In genomic region chr7:98141206-98141605, GRCm38 (mm10) we compare ENCODE assay signal across 8 mouse cellular contexts. TPM values are rescaled to one million over a fixed set of nuclear protein-coding genes. Genes with fewer than 3 reads are reported as not detected.
DNase-seq lines count a peak whose midpoint lies in the region; ATAC-seq and TF ChIP-seq lines count a peak whose summit lies in the region.

No protein-coding gene starts in this region.

- WGBS in heart, postnatal 0 days, result 51% methylated on average over 3 of the region's 3 CpGs
- 57% methylated on average over 3 of the region's 3 CpGs for WGBS in hindbrain, embryonic 16.5 days
- 58% methylated on average over 3 of the region's 3 CpGs for WGBS in lung, postnatal 0 days

- peaks cover 11% of the 10 kb centered on the region for H3K4me1 ChIP-seq in heart, postnatal 0 days (ENCODE audit: control insufficient read depth, insufficient read depth)
- no peaks in the 10 kb centered on the region for H3K4me1 ChIP-seq in MEL (ENCODE audit: control insufficient read depth in 1 of 2, insufficient read depth in 2 of 2, low read length in 2 of 2)
- H3K4me1 ChIP-seq in hindbrain, embryonic 16.5 days (ENCODE audit: control insufficient read depth, insufficient read depth, low read depth, low read length), result peaks cover 11% of the 10 kb centered on the region
- no peaks in the 10 kb centered on the region for H3K4me1 ChIP-seq in lung, postnatal 0 days (ENCODE audit: insufficient read depth, low read depth, low read length)

- TF ChIP-seq POLR2A in MEL (IDR thresholded peaks at IDR 0.05; ENCODE audit: control insufficient read depth in 1 of 2, insufficient read depth in 1 of 2, low read depth in 1 of 2, low read length in 2 of 2, poor library complexity in 1 of 2), result no peak

- H3K36me3 ChIP-seq in heart, postnatal 0 days (replicated peaks; ENCODE audit: control insufficient read depth, insufficient read depth, low read length), result no peaks in the 10 kb centered on the region
- no peaks in the 10 kb centered on the region for H3K36me3 ChIP-seq in MEL (ENCODE audit: control insufficient read depth in 1 of 2, insufficient read depth in 2 of 2, low read length in 2 of 2)
- H3K36me3 ChIP-seq in hindbrain, embryonic 16.5 days (ENCODE audit: control insufficient read depth, insufficient read depth, low read length), result no peaks in the 10 kb centered on the region
- H3K36me3 ChIP-seq in lung, postnatal 0 days (ENCODE audit: insufficient read depth, low read length), result no peaks in the 10 kb centered on the region

- H3K79me2 ChIP-seq in MEL (ENCODE audit: control insufficient read depth, insufficient read depth, low read length, poor library complexity), result no peaks in the 10 kb centered on the region

- DNase-seq in heart, postnatal 0 days (ENCODE audit: low spot score), result peak; percentile 26
- DNase-seq in heart, postnatal 25 days (ENCODE audit: low spot score), result no peak
- peak; percentile 34 for DNase-seq in MEL (ENCODE audit: low read depth, low spot score)
- DNase-seq in lung, postnatal 0 days (ENCODE audit: low spot score), result peak; percentile 22
- no peak for DNase-seq in gastrocnemius, adult 8-10 months (ENCODE audit: low spot score in 2 of 2)
- no peak for DNase-seq in layer of hippocampus, postnatal 14 days (ENCODE audit: low spot score in 2 of 2)
- DNase-seq in c-Kit-positive CD71-positive TER-119-positive erythroid progenitor cells, embryonic 14.5 days (ENCODE audit: low spot score), result no peak

- peaks cover 3% of the 10 kb centered on the region; the same call in 1 of the 2 replicates for H3K27me3 ChIP-seq in heart, postnatal 0 days (ENCODE audit: control insufficient read depth, insufficient read depth, low read length)
- H3K27me3 ChIP-seq in MEL (ENCODE audit: control insufficient read depth in 1 of 2, insufficient read depth in 2 of 2, low read length in 2 of 2), result no peaks in the 10 kb centered on the region; a peak in 1 of 4 replicates
- H3K27me3 ChIP-seq in hindbrain, embryonic 16.5 days (replicated peaks; ENCODE audit: control insufficient read depth, insufficient read depth, low read length), result no peaks in the 10 kb centered on the region
- no peaks in the 10 kb centered on the region for H3K27me3 ChIP-seq in lung, postnatal 0 days (replicated peaks; ENCODE audit: insufficient read depth, low read length)

- TF ChIP-seq CTCF in heart, postnatal 0 days (IDR thresholded peaks at IDR 0.05; ENCODE audit: low read depth), result peak; percentile 45
- peak; percentile 48 to 58 (median 48) for TF ChIP-seq CTCF in MEL (IDR thresholded peaks at IDR 0.05 in 2 of 3, conservative IDR thresholded peaks at IDR 0.05 in 1 of 3; ENCODE audit: control insufficient read depth in 1 of 3, insufficient read depth in 1 of 3, low read depth in 2 of 3, low read length in 3 of 3, poor library complexity in 1 of 3, severe bottlenecking in 1 of 3)
- TF ChIP-seq CTCF in lung, postnatal 0 days (IDR thresholded peaks at IDR 0.05), result peak; percentile 52

- no peaks in the 10 kb centered on the region for H3K9me3 ChIP-seq in heart, postnatal 0 days (replicated peaks; ENCODE audit: control insufficient read depth, low read length)
- no peaks in the 10 kb centered on the region for H3K9me3 ChIP-seq in MEL (replicated peaks; ENCODE audit: insufficient read depth, low read length)
- no peaks in the 10 kb centered on the region for H3K9me3 ChIP-seq in hindbrain, embryonic 16.5 days (ENCODE audit: control insufficient read depth, low read length)
- no peaks in the 10 kb centered on the region for H3K9me3 ChIP-seq in lung, postnatal 0 days (ENCODE audit: low read length)

- H3K9ac ChIP-seq in heart, postnatal 0 days (replicated peaks; ENCODE audit: low read depth, low read length), result no peak overlapping the region
- no peak overlapping the region for H3K9ac ChIP-seq in MEL (ENCODE audit: control insufficient read depth, low read depth, low read length, poor library complexity, severe bottlenecking)
- no peak overlapping the region for H3K9ac ChIP-seq in hindbrain, embryonic 16.5 days (ENCODE audit: low read depth, low read length)
- no peak overlapping the region for H3K9ac ChIP-seq in lung, postnatal 0 days (replicated peaks; ENCODE audit: low read depth)

- 0 out of 2 replicates have a peak, but pooled peaks have one; percentile 16 for ATAC-seq in heart, postnatal 0 days (ENCODE audit: insufficient read depth, low read depth)
- no peak for ATAC-seq in hindbrain, embryonic 16.5 days
- peak; percentile 37; the same call in 1 of the 2 replicates for ATAC-seq in lung, postnatal 0 days

- TF ChIP-seq RAD21 in MEL (IDR thresholded peaks at IDR 0.05; ENCODE audit: low read depth, low read length), result no peak

- H3K4me3 ChIP-seq in heart, postnatal 0 days (ENCODE audit: low read depth, low read length), result no peak overlapping the region
- no peak overlapping the region for H3K4me3 ChIP-seq in MEL (ENCODE audit: control insufficient read depth in 1 of 2, insufficient read depth in 1 of 2, low read depth in 2 of 2, low read length in 2 of 2)
- H3K4me3 ChIP-seq in hindbrain, embryonic 16.5 days (ENCODE audit: low read length), result no peak overlapping the region
- no peak overlapping the region for H3K4me3 ChIP-seq in lung, postnatal 0 days (ENCODE audit: low read depth, low read length)

- intact Hi-C loops in heart, postnatal 25 days (cut with DNase I), result no loop called here

- no peak for TF ChIP-seq EP300 in heart, postnatal 0 days (IDR thresholded peaks at IDR 0.05; ENCODE audit: low read depth)
- TF ChIP-seq EP300 in MEL (IDR thresholded peaks at IDR 0.05; ENCODE audit: low read depth in 1 of 2, low read length in 2 of 2), result no peak
- no peak for TF ChIP-seq EP300 in lung, postnatal 0 days (IDR thresholded peaks at IDR 0.05)

- H3K4me2 ChIP-seq in heart, postnatal 0 days (ENCODE audit: low read depth, low read length), result no peak overlapping the region
- H3K4me2 ChIP-seq in hindbrain, embryonic 16.5 days (ENCODE audit: low read length), result no peak overlapping the region
- H3K4me2 ChIP-seq in lung, postnatal 0 days (replicated peaks; ENCODE audit: low read depth, low read length), result no peak overlapping the region

- H3K27ac ChIP-seq in heart, postnatal 0 days (ENCODE audit: low read depth), result no peak overlapping the region
- no peak overlapping the region for H3K27ac ChIP-seq in MEL (ENCODE audit: control insufficient read depth, low read depth, low read length)
- peak overlapping the region; percentile 45; the same call in 1 of the 2 replicates for H3K27ac ChIP-seq in hindbrain, embryonic 16.5 days (ENCODE audit: low read depth, low read length)
- H3K27ac ChIP-seq in lung, postnatal 0 days (ENCODE audit: low read length), result no peak overlapping the region

RNA-seq across cellular contexts. Expression of gene Omp, which starts 4.1 kb away (rescaled TPM):
- 0.39 TPM in 1 of 2 replicates, not detected in the other for total RNA-seq in heart, postnatal 0 days (2014; rRNA removed; ENCODE audit: low replicate concordance)
- 0.05 TPM in 1 of 2 replicates, not detected in the other for polyA plus RNA-seq in heart, postnatal 0 days (2015; fragmentation: Nextera tagmentation; extraction: Ambion mirVana)
- under 1 TPM in 1 of 2 experiments, not detected in 1; 0.11 TPM for total RNA-seq in heart, postnatal 25 days (2021)
- 0.08 TPM in 1 of 2 replicates, not detected in the other for total RNA-seq in MEL (2012; rRNA removed)
- under 1 TPM in 1 of 2 experiments, not detected in 1; 0.07 TPM for polyA plus RNA-seq in MEL (2012; ENCODE audit: insufficient read depth in 1 of 2, insufficient read length in 2 of 2, low read depth in 1 of 2, low replicate concordance in 2 of 2, missing spikeins in 1 of 2)
- 0.34 and 0.37 TPM in 2 replicates for polyA plus RNA-seq in hindbrain, embryonic 16.5 days (2015; fragmentation: Nextera tagmentation; extraction: Ambion mirVana)
- 0.12 and 0.14 TPM in 2 replicates for polyA plus RNA-seq in lung, postnatal 0 days (2015; fragmentation: Nextera tagmentation; extraction: Ambion mirVana)
- total RNA-seq in gastrocnemius, adult 8-10 months (2022), result not detected
- 1 to 10 TPM; 1.1 to 1.5 TPM for total RNA-seq in layer of hippocampus, postnatal 14 days (2021)

RNA-seq across cellular contexts. Expression of gene Myo7a, which starts 21.9 kb away (rescaled TPM):
- 7.1 and 20.0 TPM in 2 replicates for total RNA-seq in heart, postnatal 0 days (2014; rRNA removed; ENCODE audit: low replicate concordance)
- polyA plus RNA-seq in heart, postnatal 0 days (2015; fragmentation: Nextera tagmentation; extraction: Ambion mirVana), result 3.6 and 3.7 TPM in 2 replicates
- 1 to 10 TPM; 4.2 to 5.4 TPM for total RNA-seq in heart, postnatal 25 days (2021)
- total RNA-seq in MEL (2012; rRNA removed), result 1.3 and 1.4 TPM in 2 replicates
- polyA plus RNA-seq in MEL (2012; ENCODE audit: insufficient read depth in 1 of 2, insufficient read length in 2 of 2, low read depth in 1 of 2, low replicate concordance in 2 of 2, missing spikeins in 1 of 2), result 1 to 10 TPM in 1 of 2 experiments, not detected in 1; 7.5 TPM
- polyA plus RNA-seq in hindbrain, embryonic 16.5 days (2015; fragmentation: Nextera tagmentation; extraction: Ambion mirVana), result 13.9 and 22.8 TPM in 2 replicates
- polyA plus RNA-seq in lung, postnatal 0 days (2015; fragmentation: Nextera tagmentation; extraction: Ambion mirVana), result 7.1 and 8.4 TPM in 2 replicates
- 1 to 10 TPM; 1.3 to 2.9 (median 2.2) TPM for total RNA-seq in gastrocnemius, adult 8-10 months (2022)
- 10 to 100 TPM; 13.5 to 14.4 TPM for total RNA-seq in layer of hippocampus, postnatal 14 days (2021)

RNA-seq across cellular contexts. Expression of gene Capn5, which starts 36.9 kb away (rescaled TPM):
- 3.4 and 5.6 TPM in 2 replicates for total RNA-seq in heart, postnatal 0 days (2014; rRNA removed; ENCODE audit: low replicate concordance)
- polyA plus RNA-seq in heart, postnatal 0 days (2015; fragmentation: Nextera tagmentation; extraction: Ambion mirVana), result 1.1 and 1.5 TPM in 2 replicates
- 1 to 10 TPM; 1.9 to 2.0 TPM for total RNA-seq in heart, postnatal 25 days (2021)
- 0.04 and 0.26 TPM in 2 replicates for total RNA-seq in MEL (2012; rRNA removed)
- polyA plus RNA-seq in MEL (2012; ENCODE audit: insufficient read depth in 1 of 2, insufficient read length in 2 of 2, low read depth in 1 of 2, low replicate concordance in 2 of 2, missing spikeins in 1 of 2), result under 1 TPM in 1 of 2 experiments, not detected in 1; 0.54 TPM
- 27.3 and 31.4 TPM in 2 replicates for polyA plus RNA-seq in hindbrain, embryonic 16.5 days (2015; fragmentation: Nextera tagmentation; extraction: Ambion mirVana)
- 5.0 and 5.2 TPM in 2 replicates for polyA plus RNA-seq in lung, postnatal 0 days (2015; fragmentation: Nextera tagmentation; extraction: Ambion mirVana)
- total RNA-seq in gastrocnemius, adult 8-10 months (2022), result 1 to 10 TPM in 2 of 4 experiments, under 1 TPM in 2; 0.73 to 1.6 (median 1.0) TPM
- total RNA-seq in layer of hippocampus, postnatal 14 days (2021), result 10 to 100 TPM; 57.0 to 58.9 TPM

RNA-seq across cellular contexts. Expression of gene B3gnt6, which starts 58.1 kb away (rescaled TPM):
- total RNA-seq in heart, postnatal 0 days (2014; rRNA removed; ENCODE audit: low replicate concordance), result not detected in 2 replicates
- not detected in 2 replicates for polyA plus RNA-seq in heart, postnatal 0 days (2015; fragmentation: Nextera tagmentation; extraction: Ambion mirVana)
- total RNA-seq in heart, postnatal 25 days (2021), result not detected
- 0.12 TPM in 1 of 2 replicates, not detected in the other for total RNA-seq in MEL (2012; rRNA removed)
- under 1 TPM in 1 of 2 experiments, not detected in 1; 0.08 TPM for polyA plus RNA-seq in MEL (2012; ENCODE audit: insufficient read depth in 1 of 2, insufficient read length in 2 of 2, low read depth in 1 of 2, low replicate concordance in 2 of 2, missing spikeins in 1 of 2)
- 0.55 and 0.78 TPM in 2 replicates for polyA plus RNA-seq in hindbrain, embryonic 16.5 days (2015; fragmentation: Nextera tagmentation; extraction: Ambion mirVana)
- 0.23 and 0.44 TPM in 2 replicates for polyA plus RNA-seq in lung, postnatal 0 days (2015; fragmentation: Nextera tagmentation; extraction: Ambion mirVana)
- total RNA-seq in gastrocnemius, adult 8-10 months (2022), result not detected
- under 1 TPM; 0.23 to 0.26 TPM for total RNA-seq in layer of hippocampus, postnatal 14 days (2021)

Comparison
In these comparisons a context has a peak if more than half of its experiments do, and no peak if none do; other contexts are left out.
1. DNase-seq: peak in heart, postnatal 0 days (single experiment), MEL (single experiment) and lung, postnatal 0 days (single experiment); none in heart, postnatal 25 days (single experiment), gastrocnemius, adult 8-10 months (0 of 2), layer of hippocampus, postnatal 14 days (0 of 2) and c-Kit-positive CD71-positive TER-119-positive erythroid progenitor cells, embryonic 14.5 days (single experiment).
2. Peak in every context shown above with its lines, with median percentiles within 50 percentile points of each other: CTCF ChIP-seq.